Mouse (Mus musculus): Measurements from ENCODE around the gene Tln2. TPM values are rescaled to one million over a fixed set of nuclear protein-coding genes. Genes with fewer than 3 reads are reported as not detected.

Tln2 gene
- polyA plus RNA-seq, 1 experiment, result 14.0 TPM

- H3K79me2 ChIP-seq (ENCODE audit: control insufficient read depth, insufficient read depth), result no peaks in the 10 kb centered on the region
- no peak for TF ChIP-seq FOSL1 (IDR thresholded peaks at IDR 0.05; ENCODE audit: insufficient read depth, low read length, poor library complexity, severe bottlenecking)
- no peak for TF ChIP-seq CTCF (IDR thresholded peaks at IDR 0.05; ENCODE audit: control insufficient read depth, insufficient read depth, insufficient read length)
- TF ChIP-seq MYOG (IDR thresholded peaks at IDR 0.05; ENCODE audit: control insufficient read depth, extremely low read depth, insufficient read length), result no peak
- TF ChIP-seq CEBPB (IDR thresholded peaks at IDR 0.05; ENCODE audit: low read depth), result no peak
- no peak for TF ChIP-seq MAX (IDR thresholded peaks at IDR 0.05)
- no peak for TF ChIP-seq MYOD1 (IDR thresholded peaks at IDR 0.05; ENCODE audit: control insufficient read depth, insufficient read length, low read depth)
- no peak for TF ChIP-seq USF1 (IDR thresholded peaks at IDR 0.05; ENCODE audit: low read depth)
Measured at GRCm38 (mm10) chr9:67362053-67362452, 197.4 kb downstream of the Tln2 start.

DNA sequence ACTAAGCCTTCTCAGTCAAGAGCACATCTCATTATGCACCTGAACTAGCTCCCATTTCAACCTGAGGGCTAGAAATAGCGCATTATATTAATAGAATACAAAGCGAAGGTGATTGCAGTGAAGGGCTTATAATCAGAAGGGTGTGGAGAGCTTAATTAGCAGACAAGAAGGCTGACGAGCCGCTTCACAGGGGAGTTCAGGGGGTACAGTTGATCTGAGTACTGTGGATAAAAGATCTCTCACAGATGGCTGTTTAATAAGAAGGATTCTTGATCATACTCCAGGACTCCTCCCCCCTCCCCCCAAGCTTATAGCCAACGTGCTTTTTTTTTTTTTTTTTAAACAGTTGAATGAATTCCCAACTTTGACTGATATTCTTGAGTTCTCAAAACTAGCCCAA lies 198.0 kb downstream of the Tln2 start:
- Histone ChIP-seq H3ac (ENCODE audit: control insufficient read depth, insufficient read length, low read depth) (no peak overlapping the region), H3K36me3 (ENCODE audit: control insufficient read depth, insufficient read depth) (no peaks in the 10 kb centered on the region), H3K79me2 (ENCODE audit: control insufficient read depth, insufficient read depth) (no peaks in the 10 kb centered on the region), H3K79me3 (ENCODE audit: low read depth) (no peaks in the 10 kb centered on the region), H3K4me3 (ENCODE audit: insufficient read depth, poor library complexity, severe bottlenecking) (no peak overlapping the region), H3K27me3 (ENCODE audit: control insufficient read depth, insufficient read depth, insufficient read length) (no peaks in the 10 kb centered on the region)
- TF ChIP-seq MAX (IDR thresholded peaks at IDR 0.05), result no peak
- TF ChIP-seq CEBPB (IDR thresholded peaks at IDR 0.05; ENCODE audit: low read depth), result no peak
- TF ChIP-seq MYOD1 (IDR thresholded peaks at IDR 0.05; ENCODE audit: control insufficient read depth, insufficient read length, low read depth), result no peak
- no peak for TF ChIP-seq FOSL1 (IDR thresholded peaks at IDR 0.05; ENCODE audit: insufficient read depth, low read length, poor library complexity, severe bottlenecking)
- no peak for TF ChIP-seq CTCF (IDR thresholded peaks at IDR 0.05; ENCODE audit: control insufficient read depth, insufficient read depth, insufficient read length)
- no peak for TF ChIP-seq USF1 (IDR thresholded peaks at IDR 0.05; ENCODE audit: low read depth)
- no peak for TF ChIP-seq MYOG (IDR thresholded peaks at IDR 0.05; ENCODE audit: control insufficient read depth, extremely low read depth, insufficient read length)

More at GRCm38 (mm10) chr9:67362053-67362452, 197.4 kb downstream of the Tln2 start:
- no peak overlapping the region for H3K4me3 ChIP-seq (ENCODE audit: insufficient read depth, poor library complexity, severe bottlenecking)
- no peaks in the 10 kb centered on the region for H3K79me3 ChIP-seq (ENCODE audit: low read depth)
- no peaks in the 10 kb centered on the region for H3K27me3 ChIP-seq (ENCODE audit: control insufficient read depth, insufficient read depth, insufficient read length)
- H3K36me3 ChIP-seq (ENCODE audit: control insufficient read depth, insufficient read depth), result no peaks in the 10 kb centered on the region
- H3ac ChIP-seq (ENCODE audit: control insufficient read depth, insufficient read length, low read depth), result no peak overlapping the region

GRCm38 (mm10) chr9:67354356-67354755 lies 205.1 kb downstream of the Tln2 start:
- Histone ChIP-seq H3K27me3 (ENCODE audit: control insufficient read depth, insufficient read depth, insufficient read length) (no peaks in the 10 kb centered on the region), H3ac (ENCODE audit: control insufficient read depth, insufficient read length, low read depth) (no peak overlapping the region), H3K79me3 (ENCODE audit: low read depth) (no peaks in the 10 kb centered on the region), H3K79me2 (ENCODE audit: control insufficient read depth, insufficient read depth) (no peaks in the 10 kb centered on the region), H3K4me3 (ENCODE audit: insufficient read depth, poor library complexity, severe bottlenecking) (no peak overlapping the region), H3K36me3 (ENCODE audit: control insufficient read depth, insufficient read depth) (no peaks in the 10 kb centered on the region)
- no peak for TF ChIP-seq MAX (IDR thresholded peaks at IDR 0.05)
- no peak for TF ChIP-seq USF1 (IDR thresholded peaks at IDR 0.05; ENCODE audit: low read depth)
- TF ChIP-seq CEBPB (IDR thresholded peaks at IDR 0.05; ENCODE audit: low read depth), result no peak
- no peak for TF ChIP-seq MYOD1 (IDR thresholded peaks at IDR 0.05; ENCODE audit: control insufficient read depth, insufficient read length, low read depth)
- TF ChIP-seq FOSL1 (IDR thresholded peaks at IDR 0.05; ENCODE audit: insufficient read depth, low read length, poor library complexity, severe bottlenecking), result no peak
- no peak for TF ChIP-seq MYOG (IDR thresholded peaks at IDR 0.05; ENCODE audit: control insufficient read depth, extremely low read depth, insufficient read length)
- TF ChIP-seq CTCF (IDR thresholded peaks at IDR 0.05; ENCODE audit: control insufficient read depth, insufficient read depth, insufficient read length), result no peak

DNA sequence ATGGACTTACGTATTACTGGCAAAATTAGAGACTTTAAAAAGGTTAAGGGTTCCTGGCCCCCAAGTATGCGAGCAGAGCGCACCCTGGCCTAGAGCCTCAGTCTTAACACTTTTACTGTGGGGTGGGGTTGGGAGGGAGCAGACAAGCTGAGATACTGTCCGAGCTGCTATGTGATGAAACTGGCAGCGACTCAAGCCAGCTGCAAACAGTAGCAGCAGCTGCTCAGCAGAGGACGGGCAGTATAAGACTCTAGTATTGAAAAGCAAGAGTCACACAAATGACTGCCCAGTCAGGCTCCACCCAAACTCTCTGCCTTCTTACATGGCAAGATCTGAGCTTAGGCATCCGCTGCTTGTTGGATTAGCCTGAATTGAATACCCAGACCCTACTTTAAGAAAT lies 206.1 kb downstream of the Tln2 start:
- no peaks in the 10 kb centered on the region for H3K27me3 ChIP-seq (ENCODE audit: control insufficient read depth, insufficient read depth, insufficient read length)
- TF ChIP-seq USF1 (IDR thresholded peaks at IDR 0.05; ENCODE audit: low read depth) (no peak), MAX (IDR thresholded peaks at IDR 0.05) (no peak), MYOG (IDR thresholded peaks at IDR 0.05; ENCODE audit: control insufficient read depth, extremely low read depth, insufficient read length) (no peak)

DNA sequence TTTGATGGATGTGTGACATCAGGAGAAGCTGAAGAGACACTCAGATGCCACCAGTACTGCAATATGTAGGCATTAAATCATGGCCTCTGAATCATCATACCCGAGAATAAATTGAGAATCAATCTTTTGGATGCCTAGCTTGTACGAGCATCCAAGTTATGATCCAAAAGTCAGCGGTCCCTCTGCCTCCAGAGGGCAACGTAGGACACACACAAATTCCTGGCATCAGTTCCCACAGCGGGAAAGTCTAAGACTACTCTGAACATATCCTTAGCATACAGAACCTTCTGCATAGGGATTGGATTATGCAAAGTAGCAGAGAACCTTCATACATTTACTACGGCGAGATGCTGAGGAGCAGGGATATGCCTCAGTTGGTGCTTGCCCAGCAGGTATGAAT lies 210.5 kb downstream of the Tln2 start:
- TF ChIP-seq USF1 (IDR thresholded peaks at IDR 0.05; ENCODE audit: low read depth), result no peak
- TF ChIP-seq MAX (IDR thresholded peaks at IDR 0.05), result no peak
- Histone ChIP-seq H3K4me3 (ENCODE audit: insufficient read depth, poor library complexity, severe bottlenecking) (no peak overlapping the region), H3K79me3 (ENCODE audit: low read depth) (no peaks in the 10 kb centered on the region), H3K27me3 (ENCODE audit: control insufficient read depth, insufficient read depth, insufficient read length) (no peaks in the 10 kb centered on the region), H3ac (ENCODE audit: control insufficient read depth, insufficient read length, low read depth) (no peak overlapping the region), H3K36me3 (ENCODE audit: control insufficient read depth, insufficient read depth) (no peaks in the 10 kb centered on the region), H3K79me2 (ENCODE audit: control insufficient read depth, insufficient read depth) (no peaks in the 10 kb centered on the region)

More for the DNA sequence above, 206.1 kb downstream of the Tln2 start:
- no peaks in the 10 kb centered on the region for H3K79me2 ChIP-seq (ENCODE audit: control insufficient read depth, insufficient read depth)
- H3K36me3 ChIP-seq (ENCODE audit: control insufficient read depth, insufficient read depth), result no peaks in the 10 kb centered on the region
- H3K4me3 ChIP-seq (ENCODE audit: insufficient read depth, poor library complexity, severe bottlenecking), result no peak overlapping the region
- H3K79me3 ChIP-seq (ENCODE audit: low read depth), result no peaks in the 10 kb centered on the region
- no peak overlapping the region for H3ac ChIP-seq (ENCODE audit: control insufficient read depth, insufficient read length, low read depth)

- no peak overlapping the region for H3K4me3 ChIP-seq (ENCODE audit: insufficient read depth, poor library complexity, severe bottlenecking)
- H3K36me3 ChIP-seq (ENCODE audit: control insufficient read depth, insufficient read depth), result no peaks in the 10 kb centered on the region
- H3K79me2 ChIP-seq (ENCODE audit: control insufficient read depth, insufficient read depth), result no peaks in the 10 kb centered on the region
- TF ChIP-seq CTCF (IDR thresholded peaks at IDR 0.05; ENCODE audit: control insufficient read depth, insufficient read depth, insufficient read length), result no peak
- no peak for TF ChIP-seq MYOG (IDR thresholded peaks at IDR 0.05; ENCODE audit: control insufficient read depth, extremely low read depth, insufficient read length)
- TF ChIP-seq MAX (IDR thresholded peaks at IDR 0.05), result no peak
- no peak for TF ChIP-seq USF1 (IDR thresholded peaks at IDR 0.05; ENCODE audit: low read depth)
- TF ChIP-seq CEBPB (IDR thresholded peaks at IDR 0.05; ENCODE audit: low read depth), result no peak
- no peak for TF ChIP-seq FOSL1 (IDR thresholded peaks at IDR 0.05; ENCODE audit: insufficient read depth, low read length, poor library complexity, severe bottlenecking)
- TF ChIP-seq MYOD1 (IDR thresholded peaks at IDR 0.05; ENCODE audit: control insufficient read depth, insufficient read length, low read depth), result no peak
- no peak overlapping the region for H3ac ChIP-seq (ENCODE audit: control insufficient read depth, insufficient read length, low read depth)
- H3K27me3 ChIP-seq (ENCODE audit: control insufficient read depth, insufficient read depth, insufficient read length), result no peaks in the 10 kb centered on the region
- no peaks in the 10 kb centered on the region for H3K79me3 ChIP-seq (ENCODE audit: low read depth)
Measured at GRCm38 (mm10) chr9:67347184-67347583, 212.3 kb downstream of the Tln2 start.

All from C2C12 (cell line).